Mouse (Mus musculus) layer of hippocampus, adult 9-11 months (tissue): ENCODE measurements around the gene Atp13a2.

Source experiments
- DNase-seq: peaks from one replicate; pipeline ENCODE4 v3.0.0; 2022

The Atp13a2 gene

DNA sequence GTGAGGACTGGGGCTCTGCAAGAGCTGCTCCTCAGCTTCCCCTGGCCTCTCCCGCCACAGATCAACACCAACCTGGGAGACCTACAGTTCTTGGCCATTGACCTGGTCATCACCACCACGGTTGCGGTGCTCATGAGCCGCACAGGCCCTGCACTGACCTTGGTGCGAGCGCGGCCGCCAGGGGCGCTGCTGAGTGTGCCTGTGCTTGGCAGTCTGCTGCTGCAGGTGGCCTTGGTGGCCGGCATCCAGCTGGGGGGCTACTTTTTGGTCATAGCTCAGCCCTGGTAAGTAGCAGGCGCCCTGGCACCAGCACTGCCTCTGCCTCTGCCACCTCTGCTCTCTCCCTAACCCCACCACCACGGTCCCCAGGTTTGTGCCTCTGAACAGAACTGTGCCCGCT lies 19.3 kb downstream of the Atp13a2 start:
- no peak for DNase-seq

DNA sequence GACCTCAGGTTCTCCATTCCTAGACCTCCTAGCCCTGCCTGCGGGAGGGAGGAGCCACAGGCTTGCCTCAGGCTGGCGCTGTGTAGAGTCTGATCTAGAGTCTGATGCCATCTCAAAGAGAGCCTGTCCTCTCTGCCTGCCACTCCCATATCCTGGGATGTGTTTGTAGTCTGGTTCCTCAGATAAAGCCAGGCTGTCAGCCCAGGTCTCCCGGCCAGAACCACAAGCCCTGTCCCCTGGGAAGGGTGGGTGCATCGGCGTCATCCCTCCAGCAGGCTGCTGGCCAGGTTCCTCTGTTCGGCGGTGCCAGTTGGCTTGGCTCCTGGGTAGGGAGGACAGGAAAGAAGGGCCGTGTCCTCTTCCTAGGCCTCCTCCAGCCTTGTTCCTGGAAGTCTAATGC lies 21.4 kb downstream of the Atp13a2 start:
- DNase-seq, result no peak

DNA sequence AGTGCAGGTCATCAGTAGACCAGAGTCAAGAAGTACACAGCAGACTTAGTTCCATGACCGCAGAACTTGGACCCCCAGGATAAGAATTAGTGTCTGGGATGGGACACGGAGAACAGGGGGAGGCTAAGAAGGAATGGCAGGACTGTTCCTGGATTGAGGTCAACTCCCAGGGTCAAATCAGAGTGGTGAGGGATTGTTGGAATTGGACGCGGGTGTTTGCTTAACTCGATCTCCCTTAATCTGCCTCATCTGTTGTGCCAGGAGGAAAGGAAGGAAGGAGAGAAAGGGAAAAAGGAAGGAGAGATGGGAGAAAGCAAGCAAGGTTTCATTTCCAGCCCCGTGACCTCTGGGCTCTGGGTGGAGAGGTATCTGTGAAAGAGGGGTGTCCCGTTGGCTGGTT lies 23.4 kb downstream of the Atp13a2 start, which contains the start of gene Mfap2:
Mfap2 (plus strand) TSS at position 301 of the 400 bp plus-strand sequence.
- no peak for DNase-seq

DNA sequence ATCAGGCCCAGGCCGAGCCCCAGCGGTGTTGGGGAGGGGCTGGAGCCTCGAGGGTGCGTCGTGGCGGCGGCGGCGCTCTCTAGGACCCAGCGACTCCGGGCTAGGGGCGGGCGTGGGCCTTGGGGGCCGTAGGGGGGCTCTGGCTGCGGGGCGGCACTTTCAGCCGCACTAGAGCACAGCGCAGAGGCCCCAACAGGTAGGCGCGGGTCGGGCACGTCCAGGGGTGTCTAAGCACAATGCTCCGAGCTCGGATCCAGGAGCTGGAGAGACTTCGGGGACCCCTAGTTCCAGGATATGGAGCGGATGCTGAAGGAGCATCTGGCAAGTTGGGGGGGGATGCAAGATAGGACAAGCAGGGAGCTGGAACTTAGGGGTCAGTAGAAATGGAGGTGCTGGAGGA lies 23.9 kb downstream of the Atp13a2 start:
- no peak for DNase-seq

DNA sequence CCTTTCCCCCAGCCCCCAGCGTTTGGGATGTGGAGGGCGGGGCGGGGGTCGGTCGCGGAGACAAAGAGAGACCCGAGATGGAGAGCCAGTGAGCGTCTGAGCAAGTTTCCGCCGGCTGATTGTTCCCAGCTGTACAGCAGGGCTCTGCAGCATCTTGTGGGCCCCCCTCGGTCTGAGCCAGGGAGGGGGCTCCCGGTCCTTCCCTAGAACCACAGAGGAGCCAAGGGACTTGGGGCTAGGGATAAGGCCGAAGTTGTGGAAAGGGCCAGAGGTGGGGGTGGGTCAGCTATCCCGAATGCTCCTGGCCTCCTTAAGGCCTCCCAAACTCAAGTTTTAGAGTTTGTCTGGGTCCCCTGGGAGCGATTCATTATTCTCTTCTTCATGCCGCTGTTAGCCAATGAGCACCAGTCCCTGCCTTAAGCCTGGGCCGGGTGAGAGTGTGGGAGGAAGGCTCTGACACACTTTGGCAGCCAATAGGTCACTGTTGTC lies 24.3 kb downstream of the Atp13a2 start:
- DNase-seq, result no peak

DNA sequence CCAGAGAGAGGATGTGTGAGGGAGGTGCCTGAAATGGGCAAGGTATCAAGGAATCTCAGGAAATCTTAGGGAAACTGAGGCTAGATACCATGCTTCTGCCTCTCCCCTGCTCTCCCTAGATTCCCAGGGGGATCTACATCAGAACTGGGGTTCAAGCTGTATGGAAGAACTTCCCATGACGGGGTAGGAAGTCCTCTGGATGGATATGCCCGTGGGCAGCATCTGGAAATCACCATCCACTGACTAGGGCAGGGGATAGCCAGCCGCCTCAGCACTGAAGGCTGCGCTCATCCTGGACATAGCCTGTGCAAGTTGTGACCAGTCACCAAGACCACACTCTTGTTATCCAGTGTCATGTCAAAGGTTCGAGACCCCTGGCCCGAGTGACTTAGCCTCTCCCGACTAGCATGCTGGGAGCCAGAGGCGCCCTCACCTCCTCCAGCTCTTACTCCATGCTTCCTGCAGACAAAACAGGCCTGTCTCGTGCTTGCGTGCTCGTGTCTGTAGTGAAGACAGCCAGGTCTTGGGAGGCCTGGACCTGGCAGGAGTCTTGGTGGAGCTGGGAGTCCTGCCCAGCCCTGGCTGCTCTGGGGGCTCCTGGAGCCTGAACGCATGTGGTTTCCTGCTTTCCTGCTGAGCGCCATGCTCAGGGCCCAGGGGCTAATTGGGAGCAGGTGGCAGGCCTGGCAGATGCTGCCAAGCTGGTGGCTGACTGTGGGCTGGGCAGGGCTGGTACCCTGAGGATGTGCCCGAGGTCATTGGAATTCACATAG lies 25.1 kb downstream of the Atp13a2 start:
- no peak for DNase-seq

DNA sequence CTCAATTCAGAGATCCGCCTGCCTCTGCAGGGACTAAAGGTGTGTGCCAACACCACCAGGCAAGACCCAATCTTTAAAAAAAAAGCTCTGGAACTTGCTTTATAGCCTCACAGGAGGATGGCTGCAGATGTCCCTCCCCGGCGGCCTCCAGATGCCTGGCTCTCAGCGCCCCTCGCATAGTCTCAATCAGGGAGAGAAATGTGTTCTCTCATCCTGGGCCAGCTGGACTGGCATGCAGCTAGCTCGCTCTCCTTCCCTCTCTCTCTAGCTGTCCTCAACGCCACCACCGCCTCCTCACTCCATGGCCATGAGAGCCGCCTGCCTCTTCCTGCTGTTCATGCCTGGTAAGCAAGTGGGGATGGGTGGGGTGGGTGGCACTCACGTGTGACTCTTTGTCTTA lies 25.9 kb downstream of the Atp13a2 start:
- DNase-seq, result peak; percentile 60

DNA sequence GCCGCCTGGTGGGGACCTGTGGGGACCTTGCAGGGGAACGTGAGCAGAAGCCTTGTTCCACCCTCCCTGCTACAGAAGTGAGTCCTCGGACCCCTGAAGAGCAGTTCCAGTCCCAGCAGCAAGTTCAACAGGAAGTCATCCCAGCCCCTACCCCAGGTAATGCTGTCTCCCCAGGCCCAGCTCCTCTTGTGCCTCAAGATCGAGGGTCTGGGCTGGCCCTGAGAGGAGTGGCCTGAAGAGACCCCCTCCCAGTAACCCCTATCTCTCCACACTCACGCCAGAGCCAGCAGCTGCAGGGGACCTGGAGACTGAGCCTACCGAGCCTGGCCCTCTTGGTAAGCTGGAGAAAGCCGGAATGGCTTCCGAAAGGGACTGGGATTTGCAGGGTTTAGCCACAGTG lies 27.4 kb downstream of the Atp13a2 start:
- no peak for DNase-seq

DNA sequence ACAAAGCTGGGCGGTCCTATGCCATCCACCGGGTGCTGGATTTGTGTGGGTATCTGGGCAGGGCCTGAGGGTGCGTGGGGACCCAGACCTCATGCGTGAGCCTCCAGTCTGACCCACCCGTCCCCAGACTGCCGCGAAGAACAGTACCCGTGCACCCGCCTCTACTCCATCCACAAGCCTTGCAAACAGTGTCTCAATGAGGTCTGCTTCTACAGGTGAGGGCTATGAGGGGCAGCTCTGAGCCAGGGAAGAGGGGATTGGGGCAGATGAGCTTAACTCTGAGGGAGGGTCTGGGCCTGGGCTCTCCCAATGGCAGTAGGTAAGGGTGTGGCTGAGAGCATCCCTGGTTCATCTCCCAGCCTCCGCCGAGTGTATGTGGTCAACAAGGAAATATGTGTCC lies 28.2 kb downstream of the Atp13a2 start:
- no peak for DNase-seq

DNA sequence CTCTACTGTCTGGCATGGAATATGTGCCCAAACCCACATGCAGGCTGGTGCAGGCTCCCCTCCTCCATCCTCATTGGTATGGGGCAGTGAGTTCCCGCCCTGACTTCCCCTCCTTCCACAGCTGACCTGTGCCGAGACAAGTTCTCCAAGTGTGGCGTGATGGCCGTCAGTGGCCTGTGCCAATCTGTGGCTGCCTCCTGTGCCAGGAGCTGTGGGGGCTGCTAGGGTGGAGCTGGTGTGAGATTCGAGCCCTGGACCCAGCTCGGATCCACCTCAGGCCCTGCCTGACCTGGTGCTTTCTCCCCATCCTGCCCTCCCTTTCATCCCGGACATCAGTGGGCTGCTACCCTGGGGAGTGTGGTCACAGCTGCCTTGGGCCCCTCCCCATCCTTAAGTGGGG lies 28.7 kb downstream of the Atp13a2 start:
- no peak for DNase-seq

DNA sequence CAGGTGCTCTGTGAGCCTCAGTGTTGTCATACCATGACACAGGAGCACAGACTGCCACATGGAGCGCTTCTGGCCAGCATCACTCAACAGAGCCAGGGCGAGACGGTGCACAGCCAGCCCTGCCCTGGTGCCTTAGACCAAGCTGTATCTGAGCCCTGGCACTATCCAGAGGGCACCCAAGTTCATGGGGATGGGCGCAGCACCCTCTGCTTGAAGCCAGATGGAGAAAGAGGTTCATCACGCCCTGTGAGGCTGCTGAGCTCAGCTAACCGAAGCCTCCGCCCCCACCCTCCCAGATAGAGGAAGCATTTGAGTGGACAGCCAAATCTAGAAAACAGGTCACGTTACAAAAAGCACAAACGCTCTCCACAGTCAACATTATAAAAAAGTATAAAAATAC lies 29.6 kb downstream of the Atp13a2 start:
- no peak for DNase-seq

DNA sequence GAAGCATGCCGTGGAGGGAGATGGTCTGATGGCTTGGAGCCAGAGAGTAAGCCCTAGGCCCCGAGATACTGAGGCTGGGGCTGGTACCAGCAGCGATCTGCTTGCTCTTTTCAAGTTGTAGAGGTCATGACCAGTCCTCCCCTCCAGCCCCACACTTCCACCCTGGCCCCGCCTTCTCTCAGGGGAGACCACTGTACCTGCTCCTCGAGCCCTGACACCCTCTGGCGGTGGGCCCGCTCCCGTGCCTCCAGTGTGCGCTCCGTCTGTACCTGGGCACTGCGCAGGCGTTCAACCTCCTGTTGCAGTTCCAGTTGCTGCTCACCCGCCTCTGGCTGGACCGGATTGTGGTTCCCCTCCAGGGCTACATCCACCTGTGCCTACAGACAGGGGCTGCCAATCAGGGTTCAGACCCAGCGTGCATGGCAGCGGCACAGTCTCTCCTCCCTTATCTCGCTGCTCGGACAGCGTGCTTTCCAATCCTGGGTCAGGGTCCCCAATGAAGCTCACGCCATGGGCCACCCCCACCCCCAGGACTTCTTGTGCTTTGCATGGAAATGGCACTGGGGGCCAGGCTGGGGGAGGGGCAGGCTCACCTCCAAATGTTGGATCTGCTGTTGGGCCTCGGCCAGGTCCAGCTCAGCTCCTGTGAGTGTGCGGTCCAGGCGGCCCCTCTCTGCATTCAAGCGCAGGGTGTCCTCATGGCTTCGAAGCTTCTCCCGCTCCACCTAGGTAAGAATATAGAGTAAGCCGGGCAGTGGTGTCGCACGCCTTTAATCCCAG lies 31.2 kb downstream of the Atp13a2 start:
- no peak for DNase-seq

DNA sequence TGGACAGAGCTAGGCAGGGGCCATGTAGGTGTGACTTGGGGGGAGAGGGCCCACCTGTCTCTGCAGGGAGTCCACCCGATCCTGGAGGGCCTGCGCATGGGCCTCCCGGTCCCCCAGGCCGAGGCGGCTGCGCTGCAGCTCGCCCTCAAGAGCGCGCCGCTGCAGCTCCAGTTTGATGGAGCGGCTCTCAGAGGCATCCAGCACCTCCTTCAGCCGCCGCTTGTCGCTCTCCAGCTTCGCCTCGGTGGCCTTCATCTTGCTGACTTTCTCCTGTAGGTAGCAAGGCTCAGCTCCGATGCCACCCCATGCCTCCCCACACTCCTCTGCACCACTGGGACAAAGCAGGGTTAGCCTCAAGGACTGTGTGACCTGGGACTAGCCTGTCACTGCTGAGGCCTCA lies 33.5 kb downstream of the Atp13a2 start:
- DNase-seq, result no peak

DNA sequence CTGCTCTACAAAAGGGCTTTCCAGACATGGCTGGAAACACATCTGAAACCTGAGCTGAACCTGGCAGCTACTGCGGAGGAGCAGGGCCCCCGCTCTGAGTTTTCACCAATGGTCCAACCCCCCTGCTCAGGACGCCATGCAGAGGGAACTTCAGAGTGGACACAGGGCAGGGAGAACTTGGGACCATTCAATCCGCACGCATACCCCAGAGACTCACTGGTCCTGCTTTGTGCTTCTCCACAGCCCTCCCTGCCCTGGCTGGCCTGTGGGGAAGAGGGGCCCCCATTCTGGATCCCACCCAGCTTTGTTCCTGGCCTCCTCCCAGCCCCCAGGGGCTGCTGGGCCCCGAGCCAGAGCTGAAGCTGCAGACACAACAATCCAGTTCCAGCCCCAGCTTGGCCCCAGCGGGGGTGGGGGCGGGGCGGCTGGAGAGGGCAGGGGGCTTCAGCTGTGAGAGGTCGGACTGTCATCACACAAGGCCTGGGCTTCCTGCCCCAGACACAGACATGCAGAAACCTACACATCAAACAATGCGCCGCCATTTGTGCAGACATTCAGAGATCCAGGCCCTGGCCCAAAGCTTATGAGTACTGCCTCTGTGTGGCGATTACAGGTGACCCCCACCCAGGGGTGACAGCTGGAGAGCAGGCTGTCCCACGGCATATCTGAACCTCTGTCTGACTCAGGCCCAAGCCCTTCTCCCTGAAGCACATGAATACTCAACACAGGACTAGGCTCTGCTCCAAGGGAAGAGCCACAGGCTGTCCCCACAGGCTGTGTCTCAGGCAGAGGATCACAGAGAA lies 34.3 kb downstream of the Atp13a2 start:
- no peak for DNase-seq

DNA sequence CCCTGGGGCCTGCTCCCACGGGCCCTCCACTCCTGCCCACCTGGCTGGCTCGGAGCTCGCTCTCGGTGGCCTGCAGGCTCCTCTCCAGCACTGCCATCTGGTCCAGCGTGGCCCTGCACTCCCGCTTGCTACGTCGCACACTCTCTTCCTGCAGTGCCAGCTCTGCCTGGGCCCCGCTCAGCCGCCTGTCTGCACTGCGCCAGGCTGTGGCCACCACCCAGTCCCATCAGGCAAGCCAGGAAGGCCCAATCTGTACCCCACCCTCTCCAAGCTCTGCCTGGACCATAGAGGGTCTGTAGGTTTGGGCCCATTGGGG lies 34.9 kb downstream of the Atp13a2 start:
- no peak for DNase-seq

DNA sequence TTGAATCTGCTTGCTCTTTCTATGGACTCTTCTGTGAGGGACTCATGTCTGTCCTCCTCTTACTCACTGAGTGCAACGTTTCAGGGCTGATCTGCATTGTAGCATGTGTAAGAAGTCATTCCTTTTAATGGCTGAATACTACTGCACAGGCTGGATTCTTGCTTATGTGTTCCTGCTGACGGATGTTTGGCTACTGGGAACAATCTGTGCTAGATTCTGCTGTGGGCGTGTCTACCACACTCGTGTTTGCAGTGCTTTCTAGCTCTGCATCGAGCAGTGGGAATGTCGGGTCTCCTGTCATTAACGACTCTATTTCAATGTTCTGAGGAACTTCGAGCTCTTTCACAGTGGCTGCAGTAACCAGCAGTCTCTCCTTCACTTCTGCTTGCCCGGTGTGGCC lies 37.4 kb downstream of the Atp13a2 start:
- peak; percentile 50 for DNase-seq

DNA sequence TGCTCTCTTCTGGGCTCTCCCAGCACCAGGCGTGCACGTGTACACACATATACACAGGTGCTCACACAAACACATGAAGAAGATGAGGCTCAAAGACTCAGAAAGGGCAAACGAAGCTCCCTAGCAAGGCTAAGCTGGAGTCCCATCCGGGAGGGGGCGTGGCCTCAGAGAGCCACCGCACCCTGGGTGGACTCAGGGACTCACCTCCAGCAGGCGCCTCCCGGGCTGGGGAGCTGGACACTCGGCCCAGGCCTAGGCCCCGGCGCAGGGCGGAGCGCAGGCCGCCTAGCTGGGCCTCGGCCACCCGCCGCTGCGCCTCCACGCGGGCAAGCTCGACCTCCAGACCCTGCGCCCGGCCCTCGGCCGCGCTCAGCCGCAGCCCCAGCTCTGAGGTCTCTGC lies 38.3 kb downstream of the Atp13a2 start:
- no peak for DNase-seq

DNA sequence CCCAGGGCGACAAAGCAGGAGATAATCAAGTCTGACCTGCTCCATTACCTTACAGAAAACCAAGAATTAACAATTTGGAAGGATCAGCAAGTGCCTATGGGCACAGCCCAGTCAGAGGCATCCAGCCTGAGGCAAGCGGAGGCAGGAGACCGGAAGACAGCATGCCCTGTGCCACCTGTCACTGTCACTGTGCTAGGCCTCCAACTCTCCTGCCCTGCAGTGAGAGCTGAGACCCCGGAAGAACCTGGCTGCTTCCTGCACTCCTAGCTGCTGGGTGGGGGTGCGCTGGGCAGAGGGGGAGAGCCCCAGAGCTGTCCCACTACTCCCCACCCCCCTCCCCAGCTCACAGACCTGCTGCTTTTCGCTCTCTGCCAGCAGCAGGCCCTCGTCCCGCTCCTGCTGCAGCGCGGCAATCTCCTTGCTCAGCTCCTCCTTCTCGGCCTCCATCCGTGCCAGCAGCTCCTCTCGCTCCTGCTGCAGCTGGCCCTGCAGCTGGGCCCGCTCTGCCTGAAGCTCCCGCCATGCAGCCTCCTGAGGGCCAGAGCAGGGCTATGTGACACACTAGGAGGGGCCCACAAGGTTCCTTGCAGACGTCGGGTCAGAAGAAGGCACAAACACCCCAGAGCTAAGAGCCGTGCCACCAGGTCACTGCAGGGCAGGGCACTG lies 44.0 kb downstream of the Atp13a2 start:
- DNase-seq, result no peak

DNA sequence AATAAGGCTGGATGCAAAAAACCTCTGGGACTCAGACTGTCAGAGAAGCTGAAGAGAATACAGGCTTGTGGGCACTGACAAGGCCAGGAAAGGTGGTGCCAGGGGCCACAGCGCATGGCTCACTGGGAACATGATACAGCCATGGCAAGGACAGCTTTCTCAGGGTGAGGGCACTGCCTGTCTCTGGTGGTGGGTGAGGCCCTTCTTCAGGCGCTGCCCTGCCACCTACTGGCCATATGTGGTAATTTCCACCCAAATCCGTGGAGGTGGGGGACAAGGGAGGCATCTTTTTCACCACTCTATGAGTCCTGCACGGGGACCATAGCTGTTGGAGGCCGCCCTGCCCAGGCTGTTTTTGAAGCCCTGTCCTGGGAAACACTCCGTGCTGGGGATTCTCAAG lies 45.1 kb downstream of the Atp13a2 start:
- peak; percentile 65 for DNase-seq

DNA sequence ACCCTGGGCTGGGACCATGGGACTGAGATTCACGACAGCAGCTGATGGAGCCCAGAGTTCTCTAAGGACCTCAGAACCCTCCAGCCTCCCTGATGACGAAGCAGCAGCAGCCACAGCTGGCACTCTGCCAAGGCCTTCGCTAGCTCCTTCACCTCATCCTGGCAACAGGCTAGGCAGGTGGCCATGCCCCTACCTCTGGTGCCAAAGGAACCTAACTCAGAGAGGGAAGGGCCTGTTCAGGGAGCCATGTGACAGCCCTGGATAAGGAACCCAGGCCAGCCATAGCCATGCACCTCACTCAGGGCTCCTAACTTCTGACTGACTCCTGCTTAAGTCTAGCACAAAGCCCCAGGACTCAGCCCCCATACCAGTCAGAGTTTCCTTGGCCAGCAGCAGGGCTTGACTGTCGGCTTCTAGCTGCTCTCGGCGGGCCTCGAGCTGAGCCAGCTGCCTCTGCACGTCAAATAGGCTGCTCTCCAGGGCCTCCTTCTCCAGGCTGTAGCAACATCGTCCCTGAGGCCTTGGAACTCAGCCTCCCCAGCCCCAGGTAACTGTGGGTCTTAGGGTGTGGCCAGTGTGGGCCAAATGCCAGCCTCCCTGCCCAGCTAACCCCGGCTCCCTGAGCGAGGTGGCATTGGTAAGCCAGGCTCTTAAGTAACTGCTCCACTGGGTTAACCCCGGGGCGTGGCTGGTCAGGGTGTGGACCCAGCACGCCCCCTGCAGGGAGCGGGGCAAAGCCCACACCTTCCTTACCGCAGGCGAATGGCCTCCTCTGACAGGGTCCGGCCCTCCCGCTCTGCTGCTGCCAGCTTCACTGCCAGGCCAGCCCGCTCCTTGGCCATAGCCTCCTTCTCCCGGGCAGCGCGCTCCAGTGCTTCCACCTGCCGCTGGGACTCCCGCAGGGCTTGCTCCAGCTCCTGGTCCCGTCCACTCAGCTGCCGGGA lies 47.2 kb downstream of the Atp13a2 start:
- DNase-seq, result no peak

DNA sequence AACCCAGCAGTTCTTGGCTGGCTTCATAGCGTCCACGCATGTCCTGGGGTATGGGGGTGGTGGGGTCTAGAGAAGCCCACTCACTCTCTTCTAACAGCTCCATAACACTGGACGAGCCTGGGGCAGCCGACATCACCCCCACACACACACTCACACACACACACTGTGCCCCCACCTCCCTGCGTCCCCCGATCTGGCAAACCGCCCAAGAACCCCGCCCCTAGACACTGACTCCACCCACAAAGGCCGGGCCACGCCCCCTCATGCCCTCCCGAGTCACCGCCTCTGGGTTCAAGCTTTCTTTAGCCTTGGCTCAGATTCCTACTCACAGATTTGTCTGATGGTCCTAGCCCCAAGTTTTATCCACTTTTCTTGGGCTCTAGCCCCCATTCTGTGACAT lies 54.4 kb downstream of the Atp13a2 start:
- no peak for DNase-seq

DNA sequence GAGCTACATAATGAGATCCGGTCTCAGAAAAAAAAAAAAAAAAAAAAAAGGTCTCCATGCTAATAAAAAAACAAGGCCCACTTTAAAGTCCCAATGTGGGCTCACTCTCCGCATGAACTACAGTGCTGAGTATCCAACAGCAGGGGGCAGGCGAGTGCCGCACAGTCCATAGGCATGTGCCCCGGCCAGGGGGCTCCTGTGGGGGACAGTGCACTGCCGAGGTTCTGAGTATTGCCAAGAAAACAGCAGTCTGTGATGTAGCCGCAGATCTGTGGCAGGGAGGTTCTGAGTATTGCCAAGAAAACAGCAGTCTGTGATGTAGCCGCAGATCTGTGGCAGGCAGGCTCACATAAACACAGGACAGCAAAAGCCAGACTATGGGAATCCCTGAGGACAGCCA lies 58.1 kb downstream of the Atp13a2 start:
- no peak for DNase-seq
